Mouse (Mus musculus) brain, adult 2 months (tissue): Measurements from ENCODE around the gene Disc1.

Experiments
- DNase-seq: peaks from one replicate; pipeline ENCODE4 v3.0.0; 2011; ENCODE audit warnings: low read depth, low spot score

The Disc1 gene

DNA sequence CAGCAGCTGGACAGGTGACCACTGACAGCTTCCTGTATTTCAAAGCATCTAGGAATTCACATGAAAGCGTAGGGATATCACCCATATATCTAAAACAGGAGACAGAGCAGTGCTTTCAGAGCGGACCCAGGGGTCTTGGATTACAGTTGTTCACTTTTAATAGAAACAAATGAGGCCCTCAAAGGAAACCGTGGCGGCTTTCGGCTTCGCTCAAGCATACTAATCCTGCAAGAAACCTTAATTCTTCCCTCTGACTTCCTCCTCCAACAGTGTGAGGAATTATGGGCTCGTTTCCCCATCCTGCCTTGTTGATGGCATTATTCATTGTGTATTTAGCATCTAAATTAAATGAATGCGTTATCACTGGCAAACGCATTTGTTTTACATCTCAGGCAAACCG, 252.7 kb downstream of the Disc1 start:
- no peak for DNase-seq

DNA sequence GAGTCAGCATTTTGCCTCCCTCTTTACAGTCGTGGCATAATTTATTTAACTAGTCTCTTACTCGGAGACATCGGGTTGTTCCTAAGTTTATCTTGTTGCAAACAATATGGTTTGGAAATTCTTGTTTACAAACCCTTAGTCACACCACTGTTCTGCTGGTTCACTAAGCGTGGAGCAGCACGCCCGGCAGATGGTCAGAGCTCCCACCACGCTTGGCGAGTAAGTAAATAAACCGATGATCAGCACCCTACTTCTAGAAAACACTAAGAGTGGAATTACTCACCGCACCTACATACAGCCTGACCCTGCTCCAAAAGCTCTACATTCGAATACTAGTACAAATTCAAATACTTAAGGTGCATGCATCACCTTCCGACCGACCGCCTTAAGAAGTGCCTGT, 256.0 kb downstream of the Disc1 start:
- peak; percentile 50 for DNase-seq
